Mouse (Mus musculus) layer of hippocampus, adult 11-12 months (tissue): Measurements from ENCODE around the gene Cradd.
A peak's percentile ranks its signal among the peaks of the same experiment; 100 is the strongest.

Source experiments
- DNase-seq: peaks from one replicate; pipeline ENCODE4 v3.0.0; 2022; ENCODE audit warnings: low spot score

The Cradd gene

DNA sequence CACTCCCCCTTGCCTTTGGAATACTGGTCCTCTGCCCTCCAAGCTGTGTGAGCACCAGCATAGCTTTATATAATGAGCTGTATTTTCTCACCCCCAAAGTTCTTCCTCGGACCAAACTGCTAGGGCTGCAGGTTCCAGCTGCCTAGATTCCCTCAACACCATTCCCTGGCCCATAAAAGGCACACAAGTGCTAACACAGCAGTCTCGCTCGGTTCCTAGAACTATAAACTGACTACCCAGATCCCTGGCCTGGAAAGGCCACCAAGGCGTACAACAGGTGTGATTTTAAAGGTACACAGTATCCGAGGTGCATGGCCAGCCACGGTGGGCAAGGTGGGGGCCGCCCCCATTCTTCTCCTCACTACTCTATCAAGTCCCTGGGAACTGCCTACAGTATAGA is 54.8 kb downstream of the Cradd start:
- DNase-seq = no peak

DNA sequence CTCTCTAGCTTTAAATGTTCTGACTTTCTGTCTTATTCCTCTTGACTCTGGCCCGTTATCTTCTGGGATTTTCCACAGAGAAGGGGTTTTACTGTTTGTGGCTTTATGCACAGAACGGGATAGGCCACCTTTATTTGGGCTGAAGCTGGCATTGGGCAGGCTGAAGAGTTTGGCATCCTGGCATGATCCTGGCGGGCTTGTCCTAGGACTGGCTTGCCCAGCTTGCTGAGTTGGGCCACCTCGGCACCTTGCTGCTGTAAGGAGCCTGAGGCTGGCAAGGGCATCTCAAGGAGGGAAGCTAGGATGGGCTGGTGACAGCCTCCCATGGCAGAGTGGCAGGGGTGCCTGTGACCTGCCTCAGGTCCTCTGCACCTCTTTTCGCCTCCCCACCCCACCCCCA is 55.6 kb downstream of the Cradd start:
- DNase-seq = no peak

DNA sequence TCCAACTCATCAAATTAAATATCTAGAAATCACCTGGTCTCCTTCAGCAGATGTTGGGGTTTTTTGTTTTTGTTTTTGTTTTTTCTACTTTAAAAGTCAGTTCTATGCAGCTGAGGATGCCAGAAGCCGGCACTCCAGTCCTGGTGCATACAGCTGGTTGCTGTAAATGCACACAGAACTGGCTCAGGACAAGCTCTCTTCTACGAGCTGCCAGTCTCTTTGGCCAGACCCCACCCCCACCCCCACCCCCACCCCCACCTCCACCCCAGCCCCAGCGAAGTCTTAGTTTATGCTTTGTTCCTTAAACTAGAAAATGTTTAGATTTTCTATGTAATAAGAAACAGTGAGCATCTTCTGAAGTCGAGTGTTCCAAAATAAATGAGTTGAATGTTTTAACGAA is 57.0 kb downstream of the Cradd start:
- no peak for DNase-seq

DNA sequence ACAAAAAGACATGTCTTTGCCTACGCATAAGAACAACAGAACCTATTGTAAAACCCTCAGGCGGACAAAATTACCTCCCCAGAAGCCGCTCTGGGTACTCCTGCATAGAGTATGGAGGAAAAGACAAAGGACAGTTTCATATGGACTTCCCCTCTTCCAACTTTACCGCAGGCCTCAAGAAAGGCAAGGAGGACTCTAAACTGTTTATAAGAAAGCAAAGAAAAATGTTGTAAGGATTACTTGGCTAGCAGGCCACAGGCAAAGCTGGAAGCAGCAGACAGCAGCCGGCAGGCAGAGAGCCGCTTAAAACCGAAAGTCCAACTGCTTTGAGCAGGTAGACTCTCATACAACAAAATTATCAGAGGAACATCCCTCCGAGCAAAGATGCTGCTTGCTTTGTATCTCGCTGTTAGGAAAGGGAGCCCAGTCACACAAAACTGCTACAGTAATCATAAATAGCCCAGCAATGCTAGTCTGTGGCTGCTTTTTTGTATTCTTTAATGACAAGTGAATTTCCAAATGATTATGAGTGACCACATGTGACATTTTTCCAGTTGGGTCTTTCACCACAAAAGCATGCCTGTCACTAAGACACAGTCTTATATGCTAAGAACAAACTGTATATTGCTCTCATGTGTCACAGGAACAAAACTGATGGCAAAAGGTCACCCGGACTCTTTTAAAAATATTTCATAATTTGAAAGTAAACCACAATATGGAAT is 57.7 kb downstream of the Cradd start:
- no peak for DNase-seq

DNA sequence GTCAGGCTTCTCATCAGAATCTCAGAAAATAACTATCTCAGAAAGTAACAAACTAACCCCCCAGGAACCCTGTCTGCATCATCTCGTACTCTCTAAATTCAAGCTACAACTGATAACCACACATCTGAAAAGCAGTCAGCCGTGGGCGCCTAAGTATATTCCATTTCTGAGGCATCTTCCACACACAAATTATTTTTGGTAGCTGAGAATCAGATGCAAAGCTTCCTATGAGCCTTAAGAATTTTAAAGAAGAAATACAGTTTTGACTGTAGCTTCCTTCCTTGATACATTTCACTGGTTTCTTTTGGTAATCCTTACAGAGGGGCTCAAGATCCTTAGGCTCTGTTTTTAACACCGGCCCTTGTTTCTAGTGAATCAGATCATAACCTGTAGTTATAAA is 58.4 kb downstream of the Cradd start:
- no peak for DNase-seq

DNA sequence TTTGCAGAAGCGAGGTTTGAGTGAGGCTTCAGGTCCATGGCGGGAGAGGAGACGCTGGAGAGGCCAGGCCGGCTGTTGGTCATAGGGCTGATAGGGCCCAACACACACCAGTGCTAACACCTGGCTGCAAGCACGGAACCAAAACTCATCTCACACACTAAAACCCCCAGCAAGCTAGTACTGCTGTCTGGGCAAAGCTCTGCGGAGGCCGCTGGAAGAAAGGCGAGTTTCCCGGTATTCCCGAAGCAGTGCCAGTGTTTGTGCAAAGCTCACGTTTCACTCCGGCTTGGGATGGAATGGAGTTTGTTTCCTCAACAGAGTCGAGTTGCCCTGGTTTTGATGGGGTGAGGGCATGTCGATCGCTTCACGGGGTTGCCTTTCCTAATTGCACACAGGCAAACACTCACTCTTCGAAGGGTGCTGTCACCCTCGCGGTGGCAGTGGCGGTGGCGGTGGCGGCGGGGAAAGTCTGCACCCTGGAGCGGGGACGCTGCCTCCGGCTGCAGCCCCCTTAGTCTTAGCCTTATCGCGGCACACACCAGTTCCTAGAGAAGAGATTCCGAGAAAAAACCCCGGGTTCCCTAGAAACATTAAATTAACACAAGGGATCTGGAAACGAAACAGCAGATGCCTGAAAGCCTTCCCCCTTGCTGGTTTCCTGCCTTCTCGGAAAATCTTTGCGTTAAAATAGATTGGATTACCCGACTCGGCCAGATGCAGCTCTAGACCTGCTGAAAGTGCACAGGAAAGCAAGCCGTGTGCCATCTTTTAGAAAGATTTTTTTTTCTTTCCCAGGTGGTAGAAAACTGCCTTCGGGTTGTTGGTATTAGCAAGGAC is 59.2 kb downstream of the Cradd start:
- DNase-seq = no peak

DNA sequence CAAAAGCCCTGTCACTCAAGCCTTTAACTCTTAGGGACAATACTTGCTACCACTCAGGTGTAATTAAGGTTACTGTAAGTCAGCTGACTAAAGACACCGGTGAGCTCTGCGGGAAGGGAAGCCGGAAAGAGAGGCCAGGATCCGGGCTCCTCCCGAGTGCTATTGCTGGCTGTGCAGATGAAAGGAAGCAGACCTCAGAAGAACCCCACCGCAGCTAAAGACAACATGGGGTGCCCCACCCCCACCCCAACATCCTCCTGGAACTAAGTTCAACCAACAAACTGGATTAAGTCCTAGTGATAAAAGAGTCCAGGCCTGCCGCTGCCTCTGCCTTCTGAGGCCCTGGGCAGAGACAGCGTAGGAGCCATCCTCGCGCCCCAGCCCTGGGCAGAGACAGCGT is 61.5 kb downstream of the Cradd start:
- no peak for DNase-seq

DNA sequence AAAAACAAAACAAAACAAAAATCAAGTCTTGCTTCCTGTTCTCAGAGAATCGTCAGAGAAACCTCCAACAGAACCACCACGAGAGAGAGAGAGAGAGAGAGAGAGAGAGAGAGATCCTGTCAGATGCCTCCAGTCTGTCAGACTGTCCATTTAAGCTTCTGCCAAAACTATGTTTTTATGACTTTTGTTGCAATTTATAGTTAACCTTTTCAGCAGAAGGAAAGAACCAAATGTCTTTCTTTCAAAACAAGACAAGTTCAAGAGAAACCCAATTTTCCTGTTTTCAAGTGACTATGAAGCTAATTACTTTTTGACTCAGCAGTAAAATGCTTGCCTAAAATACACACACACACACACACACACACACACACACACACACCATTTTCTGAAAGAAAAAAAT is 62.7 kb downstream of the Cradd start:
- no peak for DNase-seq

DNA sequence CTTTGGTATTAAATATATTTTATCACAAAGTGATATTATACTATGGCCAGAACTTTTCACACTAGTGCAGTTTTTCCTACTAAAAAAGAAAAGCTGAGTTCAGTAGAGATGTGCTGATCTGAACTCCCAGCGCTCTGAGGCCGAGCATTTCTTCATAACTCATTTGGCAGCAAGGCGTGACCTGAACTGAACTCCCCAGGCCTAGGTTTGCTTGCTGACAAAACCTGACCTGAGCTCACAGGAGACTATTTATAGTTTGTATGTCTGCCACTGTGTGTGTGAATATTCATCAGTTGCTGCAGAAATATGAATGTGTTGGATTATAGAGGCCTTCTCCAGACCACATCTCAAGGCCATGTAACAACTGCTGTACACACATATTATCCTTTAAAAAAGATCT is 63.5 kb downstream of the Cradd start:
- DNase-seq = no peak

DNA sequence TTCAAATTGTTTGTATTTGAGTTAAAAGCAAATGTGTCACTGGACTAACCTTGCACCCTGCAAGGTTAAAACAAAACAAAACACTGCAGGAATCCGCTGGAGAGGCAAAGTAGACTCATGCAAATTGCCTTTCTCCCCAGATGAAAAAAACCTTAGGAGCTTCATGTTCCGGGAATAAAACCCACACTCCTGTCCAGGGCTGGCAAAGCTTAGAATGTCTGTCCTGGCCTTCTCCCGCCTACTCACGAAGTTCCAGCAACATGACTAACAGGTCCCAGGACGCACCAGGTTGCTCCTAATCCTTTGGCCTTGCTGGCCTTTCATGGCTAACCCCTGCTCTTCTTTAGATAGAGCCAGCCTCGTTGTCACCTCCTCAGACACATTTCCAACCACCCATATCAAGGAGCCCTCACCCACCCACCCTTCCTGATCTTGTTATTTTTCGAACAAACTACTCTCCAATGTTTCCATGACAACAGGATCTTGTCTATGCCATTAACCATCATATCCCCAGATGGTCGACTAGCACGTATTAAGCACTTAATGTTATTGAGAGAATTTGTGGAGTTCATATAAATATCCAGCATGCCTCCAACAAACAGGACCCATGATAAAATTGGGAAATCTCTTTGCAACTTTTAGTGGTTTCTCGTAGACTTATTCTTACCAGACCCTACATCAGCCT is 65.3 kb downstream of the Cradd start:
- no peak for DNase-seq

DNA sequence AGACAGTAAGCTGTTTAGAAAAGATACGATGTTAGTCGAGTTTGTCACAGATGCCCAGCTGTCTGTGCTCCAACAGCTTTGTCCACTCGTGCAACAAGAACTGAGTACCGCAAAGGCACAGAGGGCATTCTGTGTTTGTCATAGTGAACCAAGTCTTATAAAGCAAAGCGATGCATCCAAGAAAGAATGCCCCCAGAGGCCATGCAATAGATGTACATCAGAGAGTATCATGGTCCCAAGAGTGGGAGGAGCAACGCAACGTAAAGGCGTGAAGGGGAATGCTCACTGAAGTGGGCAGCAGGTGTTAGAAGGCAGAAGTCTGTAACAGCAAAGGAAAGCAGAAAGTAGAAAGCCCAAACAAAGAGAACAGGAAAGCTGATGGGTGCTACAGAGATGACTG is 66.0 kb downstream of the Cradd start:
- DNase-seq = no peak

DNA sequence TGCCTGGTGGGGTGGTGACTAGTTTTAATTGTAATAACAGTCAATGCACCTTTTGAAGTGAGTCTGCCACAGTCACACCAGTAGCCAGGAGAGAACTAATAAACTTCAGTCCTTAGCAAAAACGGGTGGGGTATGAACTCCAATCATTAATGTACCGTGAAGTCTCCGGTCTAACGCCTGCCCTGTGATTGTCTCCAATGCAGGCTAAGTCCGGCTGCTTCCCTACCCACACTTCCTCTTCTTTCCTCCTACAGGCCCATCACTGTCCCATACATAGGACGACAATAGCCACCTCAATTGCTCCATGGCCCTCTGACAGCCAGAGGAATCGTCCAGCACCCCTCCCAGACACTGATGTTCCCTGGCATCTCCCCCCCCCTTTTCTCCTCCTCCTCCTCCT is 67.8 kb downstream of the Cradd start:
- no peak for DNase-seq

DNA sequence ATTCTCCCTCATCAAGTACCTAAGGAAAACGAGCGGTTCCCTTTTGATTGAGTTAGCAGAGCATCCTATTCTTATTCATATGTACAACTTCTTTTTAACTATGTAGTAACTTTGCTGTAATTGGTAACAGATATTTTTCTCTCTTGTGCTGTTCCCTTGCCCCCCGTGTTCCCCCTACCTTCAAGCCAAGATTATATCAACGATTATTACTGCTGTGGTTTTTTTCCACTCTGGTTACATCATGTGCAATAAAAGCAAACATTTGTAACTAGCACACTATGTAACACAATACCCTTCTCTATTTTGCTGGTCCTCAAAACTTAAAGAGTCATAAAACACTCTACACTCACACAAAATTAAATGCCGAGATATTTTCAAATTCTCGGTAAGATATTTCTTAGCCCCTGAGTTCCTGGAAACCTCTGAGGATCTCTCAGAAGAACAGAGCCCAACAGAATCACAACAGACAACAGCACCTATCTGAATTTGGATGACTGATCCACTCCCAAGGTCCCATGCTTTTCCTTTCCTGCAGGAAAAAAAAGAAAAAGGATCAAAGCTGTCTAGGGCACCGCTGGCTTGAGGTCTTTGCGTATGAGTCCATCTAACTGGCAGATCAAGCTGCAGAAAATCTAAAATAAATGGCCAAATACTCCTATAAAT is 68.8 kb downstream of the Cradd start:
- no peak for DNase-seq

DNA sequence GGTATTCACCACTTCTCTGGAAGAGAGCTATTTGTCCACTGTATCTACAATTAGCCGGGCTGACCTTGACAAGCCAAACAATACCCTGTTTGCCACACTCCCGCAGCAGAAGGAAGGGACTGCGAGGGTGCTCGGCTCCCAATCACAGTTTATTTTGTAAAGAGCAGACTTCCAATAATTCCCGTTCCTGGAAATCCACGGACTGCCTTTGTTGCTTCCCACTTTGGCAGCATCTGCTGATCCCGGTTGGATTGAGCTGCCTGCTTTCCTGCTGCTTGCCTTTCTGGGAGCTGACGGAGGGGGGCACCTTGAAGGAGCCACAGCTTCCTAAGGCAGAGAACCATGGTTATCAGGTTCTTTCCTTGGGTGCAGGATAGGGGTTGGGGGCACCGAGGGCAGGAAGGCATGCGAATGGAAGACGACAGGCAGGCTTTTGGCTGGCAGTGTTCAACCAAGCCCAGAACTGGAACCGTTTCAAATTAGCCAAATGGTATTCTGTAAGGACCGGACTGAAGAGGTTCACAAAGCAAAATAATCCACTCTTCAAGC is 69.4 kb downstream of the Cradd start:
- DNase-seq = peak; percentile 49

DNA sequence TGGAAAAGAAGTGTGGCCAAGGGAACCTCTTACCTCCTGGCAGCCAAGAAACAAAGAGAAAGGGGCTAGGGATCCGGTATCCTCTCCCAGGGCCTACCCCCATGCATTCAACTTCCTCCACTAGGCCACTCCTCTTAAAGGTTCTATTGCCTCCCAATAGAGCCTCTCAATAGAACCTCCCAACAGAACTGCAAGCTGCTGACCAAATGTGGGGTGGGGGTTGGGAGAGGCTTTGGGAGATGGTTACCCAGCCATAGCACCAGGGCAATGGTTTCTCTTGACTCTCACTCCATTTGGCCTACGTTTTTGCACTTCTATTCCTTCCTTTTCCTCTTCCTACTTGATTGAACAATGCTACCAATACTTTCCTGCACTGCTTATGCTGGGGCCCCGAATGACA is 69.9 kb downstream of the Cradd start:
- no peak for DNase-seq

DNA sequence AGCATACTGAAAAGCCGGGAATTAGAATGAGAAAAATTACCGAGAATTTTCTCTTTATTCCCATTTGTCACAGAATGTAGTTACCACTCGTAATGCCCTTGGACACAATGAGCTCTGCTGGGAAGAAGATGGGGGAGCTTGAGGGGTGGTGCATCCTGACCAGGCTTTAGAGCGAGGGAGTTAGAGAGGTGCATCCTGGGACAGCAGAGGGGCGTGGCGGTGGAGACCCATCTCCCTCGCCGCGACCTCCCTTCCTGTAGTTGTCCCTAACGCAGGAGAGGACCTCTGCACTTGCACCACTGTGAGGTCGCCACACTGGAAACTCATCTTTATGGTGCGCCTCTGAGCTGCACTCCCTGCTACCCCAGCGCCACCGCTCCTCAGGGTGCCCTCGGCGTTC is 72.3 kb downstream of the Cradd start:
- DNase-seq = no peak

DNA sequence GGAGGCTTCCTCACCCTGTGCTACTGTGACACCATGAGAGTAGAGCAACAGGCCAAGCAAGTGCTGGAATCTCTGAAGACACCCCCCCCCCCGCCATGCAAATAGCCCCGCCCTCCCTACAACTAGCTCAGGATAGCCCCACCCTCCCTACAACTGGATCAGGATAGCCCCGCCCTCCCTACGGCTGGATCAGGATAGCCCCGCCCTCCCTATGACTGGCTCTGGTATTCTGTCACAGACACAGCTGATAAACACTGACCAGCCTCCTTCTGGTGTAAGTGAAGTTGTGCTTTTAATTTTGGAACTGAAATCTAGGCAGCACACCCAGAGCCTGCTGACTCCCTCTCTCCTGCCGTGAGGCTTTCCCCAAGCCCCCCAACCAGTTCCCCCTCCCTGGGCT is 75.6 kb downstream of the Cradd start:
- no peak for DNase-seq

DNA sequence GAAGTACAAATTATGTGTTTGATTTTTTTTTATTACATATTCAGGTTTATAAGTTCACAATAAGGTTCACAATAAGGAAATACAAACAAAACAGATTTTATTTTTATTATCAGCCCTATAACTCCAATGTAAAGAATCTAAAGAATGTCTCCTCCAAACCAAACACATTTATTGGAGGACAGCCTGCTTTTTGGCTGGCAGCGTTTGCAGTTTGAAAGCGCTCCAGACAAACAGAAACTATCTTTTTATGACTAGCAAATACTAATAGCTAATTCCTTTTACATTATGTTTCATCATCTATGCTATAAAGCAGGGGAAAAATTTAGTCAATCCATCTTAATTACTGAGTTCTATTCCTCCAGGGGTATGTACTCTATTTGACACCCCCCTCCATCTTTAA is 77.2 kb downstream of the Cradd start:
- no peak for DNase-seq

DNA sequence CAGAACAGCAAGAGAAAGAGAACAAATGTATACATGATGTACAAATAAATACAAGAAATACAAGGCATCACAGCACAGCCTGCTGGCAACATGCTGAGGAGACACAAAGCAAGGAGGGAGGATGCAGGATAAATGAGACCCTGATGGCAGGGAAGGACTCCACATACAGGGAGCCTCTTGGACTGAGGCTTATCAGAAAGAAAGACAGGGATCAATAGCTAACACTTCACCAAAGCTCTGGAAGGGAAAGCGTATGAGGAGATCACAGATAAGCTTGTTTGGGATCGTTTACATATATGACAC is 78.3 kb downstream of the Cradd start:
- no peak for DNase-seq

DNA sequence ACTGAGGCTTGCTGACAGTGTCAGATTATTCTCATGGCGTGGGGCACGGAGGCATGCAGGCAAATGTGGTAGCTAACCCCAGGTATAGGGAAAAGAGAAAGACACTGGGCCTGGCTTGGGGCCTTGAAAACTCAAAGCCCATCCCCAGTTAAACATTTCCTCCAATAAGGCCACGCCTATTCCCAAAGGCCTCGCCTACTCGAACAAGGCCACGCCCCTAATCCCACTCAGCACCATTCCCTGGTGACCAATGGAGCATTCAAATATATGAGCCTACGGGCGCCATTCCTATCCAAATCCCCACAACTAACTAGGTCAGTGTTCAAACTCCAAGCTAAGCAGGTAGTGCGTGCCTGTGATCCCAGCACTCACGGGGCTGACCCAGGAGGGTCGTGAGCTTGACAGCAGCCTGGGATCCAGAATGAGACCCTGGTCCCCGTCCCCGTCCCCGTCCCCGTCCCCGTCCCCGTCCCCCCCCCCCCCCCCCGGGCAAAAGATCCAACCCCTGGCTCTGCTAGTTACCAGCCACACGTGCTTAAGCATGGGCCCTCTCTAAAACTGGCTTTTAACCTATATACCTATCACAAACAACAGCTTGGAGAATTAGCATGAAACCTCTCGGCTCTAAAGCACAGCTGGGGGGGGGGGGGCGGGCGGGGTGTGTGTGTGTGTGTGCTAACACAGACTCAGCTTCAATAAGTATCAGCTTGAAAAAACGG is 78.8 kb downstream of the Cradd start:
- DNase-seq = no peak

DNA sequence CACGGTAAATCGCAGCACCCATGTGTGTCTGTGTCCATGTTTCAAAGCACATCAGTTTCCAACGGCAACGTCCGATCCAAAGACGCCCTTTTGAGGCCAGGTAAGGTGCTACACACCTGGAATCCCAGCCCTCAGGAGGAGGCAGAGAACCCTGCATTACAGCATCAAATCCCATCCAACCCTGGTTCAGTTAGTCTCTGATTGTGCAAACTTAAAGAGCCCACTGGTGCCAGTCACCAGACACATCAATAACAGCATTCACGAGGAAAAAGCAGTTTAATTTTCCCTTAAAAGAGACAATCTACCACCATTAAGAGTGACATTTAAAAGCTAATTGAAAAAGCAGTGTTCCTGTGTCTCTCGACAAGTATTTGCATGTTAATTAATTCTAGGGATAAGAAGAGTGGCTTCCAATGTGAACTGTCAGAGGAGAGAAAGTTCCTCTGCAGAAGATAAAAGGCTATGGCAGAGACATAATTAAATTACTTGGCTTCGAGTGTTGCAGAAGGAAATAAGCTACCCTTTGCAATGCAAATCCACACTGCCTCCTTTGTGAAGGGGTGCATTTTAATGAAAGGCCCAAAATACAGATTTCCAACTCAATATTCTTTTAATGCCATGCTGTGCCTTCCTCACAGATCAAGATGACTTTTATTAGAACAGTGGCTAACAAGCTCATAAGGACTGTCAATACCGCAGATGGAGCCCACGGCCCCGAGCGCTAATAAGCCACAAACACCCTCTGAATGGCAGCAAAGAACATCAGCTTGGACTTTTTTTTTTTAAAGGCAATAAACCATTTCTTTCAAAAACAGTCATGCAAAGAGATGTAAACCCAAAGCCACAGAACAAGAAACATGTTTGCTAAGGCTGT is 84.5 kb downstream of the Cradd start:
- DNase-seq = no peak
